Mouse (Mus musculus) embryonic facial prominence, embryonic 12.5 days (tissue): ENCODE results near the gene Ddit4l. TPM values are rescaled to one million over a fixed set of nuclear protein-coding genes. Genes with fewer than 3 reads are reported as not detected.
"Not testable (repeated sequence)": the region's sequence is repeated elsewhere in the genome, so short reads cannot be mapped to it uniquely, and the experiment has no call there.

Source experiments
- ATAC-seq: fragments of 200-750 bp; cut with Nextera tagmentation; 2 replicates; pipeline ENCODE4 v1.8.0; 2017; ENCODE audit not compliant: insufficient number of reproducible peaks, insufficient read depth, low FRiP score, low TSS enrichment
- H3K27ac ChIP-seq: fragments of 300-500 bp; sonication (generic); 2 replicates; pipeline ENCODE4 v1.5.1; 2016; ENCODE audit warnings: mild to moderate bottlenecking
- H3K27me3 ChIP-seq: fragments of 300-500 bp; sonication (generic); 2 replicates; pipeline ENCODE4 v1.6.1; 2016; ENCODE audit warnings: mild to moderate bottlenecking, moderate library complexity
- H3K36me3 ChIP-seq: fragments of 300-500 bp; sonication (generic); 2 replicates; pipeline ENCODE4 v1.6.1; 2016; ENCODE audit warnings: mild to moderate bottlenecking
- H3K4me1 ChIP-seq: fragments of 300-500 bp; sonication (generic); 2 replicates; pipeline ENCODE4 v1.6.1; 2016
- H3K4me2 ChIP-seq: fragments of 300-500 bp; sonication (generic); replicated peaks from 2 replicates; pipeline ENCODE4 v1.6.1; 2016; ENCODE audit warnings: mild to moderate bottlenecking, moderate library complexity
- H3K4me3 ChIP-seq: fragments of 300-500 bp; sonication (generic); 2 replicates; pipeline ENCODE4 v1.5.1; 2016; ENCODE audit warnings: mild to moderate bottlenecking
- H3K9ac ChIP-seq: fragments of 300-500 bp; sonication (generic); 2 replicates; pipeline ENCODE4 v1.6.1; 2016; ENCODE audit warnings: mild to moderate bottlenecking, moderate library complexity
- H3K9me3 ChIP-seq: fragments of 300-500 bp; sonication (generic); 2 replicates; pipeline ENCODE4 v1.6.1; 2016; ENCODE audit warnings: mild to moderate bottlenecking, moderate library complexity
- WGBS: fragments of 180-500 bp; shearing (Covaris S2); methylation state at CpG from one replicate; pipeline ENCODE4 v1.1.7; 2016; 5-methylcytosine and 5-hydroxymethylcytosine counted together
- microRNA-seq: library from miRNA; unstranded; fragments of <30 nt; microRNA quantifications from one replicate; pipeline ENCODE4, GENCODE M21; 2017
- polyA plus RNA-seq: library from polyadenylated mRNA; unstranded; fragments of >200 nt; fragmentation: Nextera tagmentation; extraction: Ambion mirVana; gene quantifications from 2 replicates; pipeline ENCODE4 v1.2.1, GENCODE M21; 2016

Gene Ddit4l
- polyA plus RNA-seq, 1 experiment from 2014 or later, result 40.3 TPM

DNA sequence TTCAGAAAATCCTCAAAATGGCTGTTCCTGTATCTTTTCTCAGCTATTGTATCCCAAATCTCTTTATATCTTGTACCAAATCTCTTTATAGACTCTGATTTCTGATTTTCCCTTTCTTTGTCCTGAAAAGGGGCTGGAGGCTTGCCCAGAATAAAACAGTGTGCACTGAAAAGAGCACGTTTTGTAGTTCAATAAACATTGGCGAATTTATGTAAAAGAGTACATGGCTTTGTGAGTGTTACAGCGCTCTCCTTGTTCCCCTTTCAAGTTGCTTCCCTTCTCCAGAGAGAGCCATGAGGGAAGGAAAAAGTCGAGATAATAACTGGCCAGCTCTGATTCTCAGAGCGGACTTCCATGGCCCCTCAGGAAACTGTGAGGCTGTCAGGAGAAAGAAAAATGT lies 27.7 kb downstream of the Ddit4l start:
- Histone ChIP-seq H3K4me3 (no peak overlapping the region), H3K4me2 (no peak overlapping the region), H3K9ac (no peak overlapping the region), H3K9me3 (no peaks in the 10 kb centered on the region), H3K27me3 (no peaks in the 10 kb centered on the region), H3K4me1 (no peaks in the 10 kb centered on the region), H3K36me3 (no peaks in the 10 kb centered on the region), H3K27ac (no peak overlapping the region)
- no peak for ATAC-seq
- WGBS, result 74% methylated on average over 5 of the region's 5 CpGs

DNA sequence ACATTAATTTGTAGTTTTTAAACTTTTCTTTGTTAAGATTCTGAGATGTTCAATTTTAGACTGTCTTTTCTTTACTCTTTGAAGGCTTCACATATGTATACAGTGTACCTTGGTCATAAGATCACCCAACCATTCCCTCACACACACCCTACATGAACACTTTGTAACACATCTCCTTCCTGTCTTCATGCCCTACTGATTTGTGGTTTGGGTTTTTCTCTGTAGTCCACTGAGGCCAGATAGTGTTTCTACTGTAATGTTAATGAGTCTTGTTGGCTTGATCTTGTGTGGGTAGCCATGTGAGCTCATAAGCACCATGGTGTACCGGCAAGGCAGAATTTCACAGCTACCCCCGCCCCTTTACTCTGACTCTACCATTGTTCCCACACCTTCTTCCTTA lies 31.4 kb downstream of the Ddit4l start:
- Histone ChIP-seq H3K27ac (no peak overlapping the region), H3K27me3 (no peaks in the 10 kb centered on the region), H3K36me3 (no peaks in the 10 kb centered on the region), H3K9ac (no peak overlapping the region), H3K4me2 (no peak overlapping the region), H3K4me3 (no peak overlapping the region), H3K4me1 (no peaks in the 10 kb centered on the region), H3K9me3 (no peaks in the 10 kb centered on the region)
- ATAC-seq, result no peak
- 94% methylated on average over 2 of the region's 2 CpGs for WGBS

DNA sequence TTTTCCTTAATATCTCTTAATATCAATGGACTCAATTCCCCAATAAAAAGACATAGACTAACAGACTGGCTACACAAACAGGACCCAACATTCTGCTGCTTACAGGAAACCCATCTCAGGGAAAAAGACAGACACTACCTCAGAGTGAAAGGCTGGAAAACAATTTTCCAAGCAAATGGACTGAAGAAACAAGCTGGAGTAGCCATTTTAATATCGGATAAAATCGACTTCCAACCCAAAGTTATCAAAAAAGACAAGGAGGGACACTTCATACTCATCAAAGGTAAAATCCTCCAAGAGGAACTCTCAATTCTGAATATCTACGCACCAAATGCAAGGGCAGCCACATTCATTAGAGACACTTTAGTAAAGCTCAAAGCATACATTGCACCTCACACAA lies 49.8 kb downstream of the Ddit4l start, which contains the start of gene Gm21962:
Gene Gm21962, plus strand, starts transcription at position 301 of the 400 bp plus-strand sequence.
- H3K4me1 ChIP-seq, H3K4me2 ChIP-seq, H3K27me3 ChIP-seq, ATAC-seq, H3K36me3 ChIP-seq, H3K4me3 ChIP-seq, H3K27ac ChIP-seq, H3K9me3 ChIP-seq, H3K9ac ChIP-seq: not testable (repeated sequence)
- WGBS, result no CpG with 5 or more reads among the region's 3 CpGs

Small RNA genes within 50 kb of the gene (microRNA-seq; reads per million reads assigned to microRNA genes)
- gene Gm22468, result not detected

Other genes starting within 250 kb of the Ddit4l start
- not detected in 2 replicates for gene Gm21962, start 49.9 kb downstream of the Ddit4l start, polyA plus RNA-seq
- gene H2afz, start 242.9 kb downstream of the Ddit4l start, polyA plus RNA-seq, result 2,399 and 2,450 TPM in 2 replicates
- 12.0 and 12.3 TPM in 2 replicates for gene Dnajb14, start 246.1 kb downstream of the Ddit4l start, polyA plus RNA-seq